Mouse (Mus musculus) liver, adult (tissue): ENCODE data around the gene Rab5b.

Experiments used
- GATA4 ChIP-seq: IDR thresholded peaks from 2 replicates; pipeline ENCODE4 v1.6.1; 2014; ENCODE audit warnings: mild to moderate bottlenecking, low read length; ENCODE audit not compliant: insufficient replicate concordance

Rab5b gene

GRCm38 (mm10) chr10:128663441-128664220 lies 32.4 kb downstream of the Rab5b start:
- no peak for TF ChIP-seq GATA4

- TF ChIP-seq GATA4: no peak
Measured at GRCm38 (mm10) chr10:128662465-128662864, 33.6 kb downstream of the Rab5b start.

GRCm38 (mm10) chr10:128659490-128659889 lies 36.6 kb downstream of the Rab5b start:
- no peak for TF ChIP-seq GATA4

- no peak for TF ChIP-seq GATA4
Measured at GRCm38 (mm10) chr10:128657844-128658243, 38.2 kb downstream of the Rab5b start.

- no peak for TF ChIP-seq GATA4
Measured at GRCm38 (mm10) chr10:128656731-128657130, 39.3 kb downstream of the Rab5b start.

DNA sequence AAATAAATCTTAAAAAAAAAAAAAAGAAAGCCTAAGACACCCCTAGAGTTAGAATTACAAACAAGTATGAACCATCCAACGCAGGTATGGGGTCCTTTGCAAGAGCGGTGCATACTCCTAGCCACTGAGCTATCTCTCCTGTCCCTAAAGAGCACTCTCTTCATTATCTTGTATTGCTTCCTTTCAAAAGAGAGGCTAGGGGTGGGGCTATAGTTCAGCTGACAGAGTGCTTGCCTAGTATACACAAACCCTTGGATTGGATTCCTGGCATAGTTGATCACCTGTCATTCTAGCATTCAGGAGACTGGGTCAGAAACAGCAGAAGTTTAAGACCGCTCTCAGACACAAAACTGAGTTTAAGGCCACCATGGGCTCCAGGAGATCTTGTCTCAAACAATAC lies 40.8 kb downstream of the Rab5b start:
- no peak for TF ChIP-seq GATA4

DNA sequence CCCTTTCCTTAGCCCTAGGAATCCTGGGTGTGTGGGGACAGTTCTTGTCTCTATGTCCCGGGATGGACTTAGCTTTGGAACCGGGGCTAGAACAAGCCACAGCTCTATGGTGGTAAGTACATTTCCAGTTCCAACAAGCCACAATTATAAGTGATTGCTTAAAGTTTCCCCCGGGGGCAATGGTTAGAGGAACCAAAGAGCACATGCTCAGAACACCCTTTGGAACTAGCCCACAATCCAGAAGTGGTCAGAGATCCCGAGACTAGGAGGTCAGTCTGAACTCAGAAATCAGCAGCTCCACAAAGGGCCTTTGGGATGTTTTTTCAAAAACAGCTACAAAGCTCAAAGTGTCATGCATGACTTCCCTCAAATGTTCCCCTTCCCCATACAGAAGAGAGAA lies 42.2 kb downstream of the Rab5b start:
- TF ChIP-seq GATA4: no peak

DNA sequence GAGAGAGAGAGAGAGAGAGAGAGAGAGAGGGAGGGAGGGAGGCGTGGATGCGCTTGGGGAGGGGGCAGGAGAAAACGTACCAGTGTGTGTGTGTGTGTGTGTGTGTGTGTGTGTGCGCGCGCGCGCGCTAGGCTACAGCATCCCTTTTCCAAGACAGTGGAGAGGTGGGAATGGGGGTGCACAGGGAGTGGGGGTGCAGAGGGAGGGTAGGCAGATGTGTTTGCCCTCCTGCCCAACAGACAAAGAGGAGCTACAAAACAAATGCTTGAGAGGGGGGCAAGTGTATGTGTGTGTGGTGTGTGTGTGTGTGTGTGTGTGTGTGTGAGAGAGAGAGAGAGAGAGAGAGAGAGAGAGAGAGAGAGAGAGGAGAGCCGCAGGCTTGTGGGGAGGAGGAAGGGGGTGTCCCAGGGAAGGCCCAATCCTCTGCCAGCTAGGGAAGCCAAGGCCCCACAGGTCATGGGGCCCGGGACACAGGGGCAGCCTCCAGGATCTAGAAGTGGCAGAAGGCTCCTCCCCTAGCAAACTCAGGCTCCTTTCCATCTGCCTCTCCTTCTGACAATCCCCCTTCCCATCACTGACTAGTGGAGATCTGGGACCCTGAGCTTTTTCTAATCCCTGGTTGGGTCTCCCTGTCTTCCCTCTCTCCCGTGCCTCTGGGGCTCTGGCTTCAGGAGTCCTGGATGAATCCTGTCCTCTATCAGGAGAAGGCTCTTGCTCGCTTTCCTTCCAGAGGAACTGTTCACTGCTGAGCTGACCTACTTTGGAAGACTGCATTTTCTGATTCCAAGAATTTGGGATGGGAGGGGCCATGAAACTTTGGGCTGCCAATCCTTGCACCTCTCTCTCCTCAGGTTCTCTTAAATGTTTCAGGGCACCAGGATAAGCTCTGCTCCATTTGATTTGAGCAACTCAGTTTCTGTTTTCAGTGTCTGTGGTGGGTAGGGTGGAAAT lies 49.6 kb downstream of the Rab5b start:
- no peak for TF ChIP-seq GATA4

DNA sequence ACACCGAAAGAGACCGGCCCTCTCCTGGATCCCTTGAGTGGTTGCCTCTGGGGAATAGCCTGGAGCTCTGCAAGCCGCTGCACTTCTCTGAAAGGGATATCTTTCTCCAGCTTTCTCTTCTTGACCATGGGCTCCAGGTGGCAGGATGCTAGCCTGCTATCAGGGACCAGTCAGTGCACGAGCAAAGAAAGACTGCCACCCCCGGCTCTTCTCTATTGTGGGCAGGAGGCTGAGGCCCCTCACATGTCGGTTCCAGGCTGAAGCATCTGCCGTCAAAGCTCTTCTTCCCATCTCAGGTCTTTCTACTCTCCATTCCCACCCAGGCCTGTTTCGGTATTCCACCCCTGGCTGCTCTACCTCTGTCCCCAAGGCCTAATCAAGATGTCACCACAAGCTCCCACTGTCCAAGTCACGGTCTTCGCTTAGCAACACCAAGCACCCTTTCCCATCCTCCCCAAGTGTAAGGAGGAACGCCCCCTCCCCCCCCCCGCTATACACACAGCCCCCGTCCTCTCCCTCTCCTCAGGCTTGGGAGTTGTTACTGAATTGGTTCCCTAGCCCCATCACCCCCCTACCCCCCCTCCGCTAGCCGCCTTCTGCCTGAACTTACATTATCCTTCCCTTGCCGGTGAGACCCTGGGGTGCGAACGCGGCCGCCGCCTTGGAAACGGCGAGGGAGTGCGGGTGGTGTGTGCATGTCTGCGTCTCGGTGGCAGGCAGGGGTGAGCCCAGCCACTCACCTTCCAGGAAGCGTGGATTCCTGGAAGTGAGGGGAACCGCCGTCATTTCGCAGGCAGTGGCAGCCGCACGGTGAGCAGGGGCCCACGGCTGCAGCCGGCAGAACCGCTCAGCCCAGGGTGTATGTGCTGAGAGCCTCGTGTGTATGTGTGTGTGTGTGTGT lies 50.7 kb downstream of the Rab5b start, which contains the start of gene Ikzf4:
TSS of gene Ikzf4 (minus strand) at position 881 of the 901 bp plus-strand sequence.
- no peak for TF ChIP-seq GATA4

- no peak for TF ChIP-seq GATA4
Measured at GRCm38 (mm10) chr10:128642749-128643148, 53.3 kb downstream of the Rab5b start.

GRCm38 (mm10) chr10:128641871-128642270 lies 54.2 kb downstream of the Rab5b start:
- TF ChIP-seq GATA4: no peak

- TF ChIP-seq GATA4: no peak
Measured at GRCm38 (mm10) chr10:128640891-128641290, 55.2 kb downstream of the Rab5b start.

DNA sequence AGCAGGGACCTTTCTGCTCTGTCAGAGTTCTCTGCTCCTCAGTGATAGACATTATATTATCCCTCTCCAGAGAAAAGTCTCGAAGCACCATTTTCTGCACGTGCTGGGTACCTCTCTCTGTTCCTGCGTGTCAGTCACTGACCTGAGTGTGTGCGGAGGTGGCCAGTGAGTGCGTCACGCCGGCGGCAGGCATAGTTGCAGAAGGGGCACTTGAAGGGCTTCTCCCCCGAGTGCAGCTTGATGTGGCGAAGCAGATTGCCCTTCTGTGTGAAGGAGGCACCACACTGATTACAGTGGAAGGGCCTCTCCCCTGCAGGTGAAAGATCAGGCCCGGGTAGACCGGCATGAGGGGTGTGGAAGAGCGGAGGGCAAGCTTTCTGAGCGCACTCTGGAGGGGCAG lies 56.1 kb downstream of the Rab5b start:
- no peak for TF ChIP-seq GATA4

DNA sequence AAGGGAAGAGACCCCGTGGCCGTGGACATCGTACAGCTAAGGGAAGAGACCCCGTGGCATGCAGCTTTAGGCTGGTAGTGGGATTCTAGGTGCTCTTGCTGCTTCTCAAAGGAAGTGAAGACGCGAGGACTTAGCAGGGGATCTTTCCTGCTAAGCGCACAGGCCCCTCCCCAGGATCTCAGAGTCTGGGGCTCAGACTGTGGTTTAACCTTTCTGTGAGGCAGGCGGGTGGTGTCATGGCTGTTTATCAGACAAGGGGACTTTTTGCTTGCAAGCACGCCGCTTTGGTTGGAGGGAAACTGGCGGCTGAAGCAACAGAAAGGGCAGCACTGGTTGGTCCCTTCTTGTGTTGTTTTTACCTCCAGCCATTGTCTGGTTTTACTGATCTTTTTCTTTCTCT lies 59.1 kb downstream of the Rab5b start:
- no peak for TF ChIP-seq GATA4

- TF ChIP-seq GATA4: no peak
Measured at GRCm38 (mm10) chr10:128636561-128636960, 59.5 kb downstream of the Rab5b start.
